Mouse (Mus musculus): ENCODE data around the gene Slain1. TPM values are rescaled to one million over a fixed set of nuclear protein-coding genes. Genes with fewer than 3 reads are reported as not detected.

The Slain1 gene
- 2.4 and 3.0 TPM in 2 replicates for polyA plus RNA-seq (2014; fragmentation: Nextera tagmentation; extraction: Ambion mirVana)

DNA sequence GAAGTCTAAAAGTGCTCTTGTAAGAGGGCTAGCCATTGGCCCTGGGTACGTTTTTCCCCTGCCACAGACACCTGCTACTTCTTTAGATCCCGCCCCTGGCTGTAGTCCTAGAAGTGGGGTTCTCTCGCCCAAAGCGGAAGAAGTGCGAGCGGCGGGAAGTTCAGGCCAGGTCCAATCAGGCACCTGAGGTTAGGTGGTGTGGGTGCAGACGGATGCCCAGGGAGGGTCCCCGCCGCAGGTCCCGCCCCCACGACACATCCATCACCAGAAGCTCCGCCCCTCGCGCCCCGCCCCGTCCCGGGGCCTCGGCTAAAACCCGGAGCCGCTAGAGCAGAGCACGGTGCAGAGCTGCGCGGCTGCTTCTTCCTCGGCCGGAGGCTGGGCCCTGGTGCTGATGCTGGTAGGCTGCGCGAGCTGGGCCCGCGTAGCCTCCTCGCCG, at the start of gene Slain1:
Slain1 (plus strand) TSS at position 333 of the 439 bp plus-strand sequence.
- 1% methylated on average over 32 of the region's 32 CpGs for WGBS
- Histone ChIP-seq H3K9ac (peak within 1 kb of the TSS; percentile 54), H3K9me3 (ENCODE audit: low read depth, low read length) (no peaks in the 10 kb centered on the region), H3K36me3 (ENCODE audit: insufficient read depth) (no peaks in the 10 kb centered on the region), H3K4me1 (ENCODE audit: insufficient read depth) (no peaks in the 10 kb centered on the region; the same call in 1 of the 2 replicates), H3K4me2 (peak within 1 kb of the TSS; percentile 97), H3K27me3 (ENCODE audit: insufficient read depth, low read length) (peaks cover 36% of the 10 kb centered on the region), H3K27ac (ENCODE audit: low read depth) (peak within 1 kb of the TSS; percentile 58; the same call in 1 of the 2 replicates), H3K4me3 (ENCODE audit: low read depth, low read length) (peak within 1 kb of the TSS; percentile 62)
- DNase-seq (peak; percentile 83), ATAC-seq (ENCODE audit: insufficient read depth) (peak; percentile 97)
- TF ChIP-seq CTCF (IDR thresholded peaks at IDR 0.05; ENCODE audit: low read depth) = no peak

DNA sequence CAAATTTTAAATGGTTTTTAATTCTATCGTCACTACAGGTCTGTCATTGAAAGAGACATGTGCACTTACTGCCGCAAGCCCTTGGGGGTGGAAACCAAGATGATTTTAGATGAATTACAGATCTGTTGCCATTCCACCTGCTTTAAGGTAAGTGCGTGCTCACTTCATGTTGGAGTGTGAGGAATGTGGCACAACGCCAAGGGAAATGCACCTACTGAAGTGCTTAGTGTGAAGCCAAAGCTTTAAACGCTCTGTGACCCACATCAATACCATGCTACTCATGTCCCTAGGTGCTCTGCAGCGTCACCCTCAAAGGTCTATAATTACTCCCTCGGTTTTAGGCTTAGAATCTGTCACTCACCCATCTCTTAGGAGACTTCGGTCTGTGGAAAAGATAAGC, 42.0 kb upstream of the Slain1 start:
- no peak for TF ChIP-seq CTCF (IDR thresholded peaks at IDR 0.05; ENCODE audit: low read depth)
- Histone ChIP-seq H3K9me3 (ENCODE audit: low read depth, low read length) (no peaks in the 10 kb centered on the region), H3K4me2 (no peak overlapping the region), H3K4me3 (ENCODE audit: low read depth, low read length) (no peak overlapping the region), H3K27me3 (ENCODE audit: insufficient read depth, low read length) (no peaks in the 10 kb centered on the region), H3K27ac (ENCODE audit: low read depth) (no peak overlapping the region), H3K4me1 (ENCODE audit: insufficient read depth) (no peaks in the 10 kb centered on the region), H3K9ac (no peak overlapping the region), H3K36me3 (ENCODE audit: insufficient read depth) (no peaks in the 10 kb centered on the region)
- 0 out of 2 replicates have a peak, but pooled peaks have one; percentile 49 for ATAC-seq (ENCODE audit: insufficient read depth)
- 68% methylated on average over 8 of the region's 8 CpGs for WGBS
- peak; percentile 62 for DNase-seq

DNA sequence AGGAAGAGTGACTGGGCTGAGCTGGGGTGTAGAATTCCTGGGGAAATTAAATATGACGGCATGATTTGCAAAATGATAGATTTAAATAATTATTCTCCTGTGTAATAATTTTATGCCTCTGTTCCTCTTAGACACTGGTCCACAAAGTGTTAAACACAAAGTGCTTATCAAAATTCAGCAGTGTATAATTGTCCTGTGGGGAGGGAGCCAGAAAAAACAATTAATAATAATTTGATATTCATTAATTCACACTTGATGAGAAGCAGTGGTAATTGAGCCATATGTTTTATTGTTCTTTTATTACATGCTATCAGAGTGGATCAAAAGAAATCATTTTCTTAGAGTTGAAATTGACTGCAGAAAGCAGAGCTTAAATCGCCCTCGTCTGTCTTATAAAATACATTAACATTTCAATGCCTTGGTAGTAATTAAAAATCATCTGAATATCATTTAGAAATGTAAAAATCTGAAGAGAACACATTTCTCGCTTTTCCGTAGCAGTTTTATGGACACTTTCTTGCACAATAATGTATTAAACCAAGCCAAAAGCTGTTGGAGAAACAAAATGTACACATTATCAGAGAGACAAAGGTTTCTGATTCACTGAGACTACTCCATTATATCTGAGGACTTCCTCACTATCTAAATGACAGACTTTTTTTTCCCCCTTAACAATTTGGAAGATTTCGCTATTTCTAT, 36.3 kb upstream of the Slain1 start:
- ATAC-seq (ENCODE audit: insufficient read depth) = no peak
- WGBS = 88% methylated on average over 6 of the region's 6 CpGs

DNA sequence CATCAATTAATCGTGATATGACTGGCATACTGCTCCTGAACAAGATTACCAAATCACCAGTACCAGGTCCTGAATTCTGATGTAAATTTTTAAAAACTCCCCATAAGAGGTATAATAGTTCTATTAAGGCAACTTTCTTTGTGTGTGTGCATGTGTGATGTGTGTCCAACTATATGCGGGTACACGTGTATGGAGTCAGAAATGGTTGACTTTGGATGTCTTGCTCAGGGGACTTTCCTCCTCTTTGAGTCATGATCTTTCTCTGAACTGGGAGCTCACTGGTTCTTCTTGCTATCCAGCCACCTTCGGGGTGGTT, 35.8 kb upstream of the Slain1 start:
- H3K4me2 ChIP-seq = no peak overlapping the region
- H3K9ac ChIP-seq = no peak overlapping the region
- H3K36me3 ChIP-seq (ENCODE audit: insufficient read depth) = no peaks in the 10 kb centered on the region
- no peaks in the 10 kb centered on the region for H3K27me3 ChIP-seq (ENCODE audit: insufficient read depth, low read length)
- WGBS = 90% methylated on average over 4 of the region's 4 CpGs
- H3K4me3 ChIP-seq (ENCODE audit: low read depth, low read length) = no peak overlapping the region
- H3K27ac ChIP-seq (ENCODE audit: low read depth) = no peak overlapping the region
- H3K4me1 ChIP-seq (ENCODE audit: insufficient read depth) = no peaks in the 10 kb centered on the region
- H3K9me3 ChIP-seq (ENCODE audit: low read depth, low read length) = no peaks in the 10 kb centered on the region
- DNase-seq (no peak), ATAC-seq (ENCODE audit: insufficient read depth) (no peak)
- TF ChIP-seq CTCF (IDR thresholded peaks at IDR 0.05; ENCODE audit: low read depth) = no peak

More for the DNA sequence above, 36.3 kb upstream of the Slain1 start:
- no peak overlapping the region for H3K27ac ChIP-seq (ENCODE audit: low read depth)
- no peak for DNase-seq
- no peaks in the 10 kb centered on the region for H3K9me3 ChIP-seq (ENCODE audit: low read depth, low read length)
- no peaks in the 10 kb centered on the region for H3K27me3 ChIP-seq (ENCODE audit: insufficient read depth, low read length)
- H3K4me1 ChIP-seq (ENCODE audit: insufficient read depth) = no peaks in the 10 kb centered on the region
- no peak overlapping the region for H3K9ac ChIP-seq
- no peaks in the 10 kb centered on the region for H3K36me3 ChIP-seq (ENCODE audit: insufficient read depth)
- TF ChIP-seq CTCF (IDR thresholded peaks at IDR 0.05; ENCODE audit: low read depth) = no peak
- H3K4me2 ChIP-seq = no peak overlapping the region
- no peak overlapping the region for H3K4me3 ChIP-seq (ENCODE audit: low read depth, low read length)

DNA sequence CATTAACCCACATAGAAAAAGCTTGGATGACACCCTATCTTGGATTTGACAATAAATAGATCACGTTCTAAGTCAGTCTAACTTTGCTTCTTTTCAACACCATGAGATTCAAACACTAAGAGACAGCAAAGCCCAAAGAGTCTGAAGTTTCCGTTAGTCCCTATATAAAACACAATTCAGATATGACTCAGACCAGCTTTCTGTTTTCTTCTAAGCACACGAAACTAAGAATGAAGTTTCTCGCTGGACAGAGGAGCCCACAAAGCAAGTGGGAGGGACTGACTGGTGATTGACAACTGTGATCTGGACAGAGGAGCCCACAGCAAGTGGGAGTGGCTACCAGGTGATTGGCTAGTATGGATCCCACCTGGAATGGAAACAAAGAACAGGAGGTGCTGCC, 30.3 kb upstream of the Slain1 start:
- TF ChIP-seq CTCF (IDR thresholded peaks at IDR 0.05; ENCODE audit: low read depth) = no peak
- no peaks in the 10 kb centered on the region for H3K36me3 ChIP-seq (ENCODE audit: insufficient read depth)

GRCm38 (mm10) chr14:103621207-103621606, 28.8 kb upstream of the Slain1 start:
- H3K4me1 ChIP-seq (ENCODE audit: insufficient read depth) = no peaks in the 10 kb centered on the region
- 91% methylated on average over 2 of the region's 2 CpGs for WGBS
- H3K9me3 ChIP-seq (ENCODE audit: low read depth, low read length) = no peaks in the 10 kb centered on the region
- no peak for TF ChIP-seq CTCF (IDR thresholded peaks at IDR 0.05; ENCODE audit: low read depth)
- no peak for ATAC-seq (ENCODE audit: insufficient read depth)
- H3K4me2 ChIP-seq = no peak overlapping the region
- no peak overlapping the region for H3K9ac ChIP-seq
- no peaks in the 10 kb centered on the region for H3K27me3 ChIP-seq (ENCODE audit: insufficient read depth, low read length)
- no peak for DNase-seq
- H3K36me3 ChIP-seq (ENCODE audit: insufficient read depth) = no peaks in the 10 kb centered on the region
- no peak overlapping the region for H3K27ac ChIP-seq (ENCODE audit: low read depth)
- H3K4me3 ChIP-seq (ENCODE audit: low read depth, low read length) = no peak overlapping the region

More for the DNA sequence above, 30.3 kb upstream of the Slain1 start:
- DNase-seq (no peak), ATAC-seq (ENCODE audit: insufficient read depth) (no peak)
- H3K4me2 ChIP-seq = no peak overlapping the region
- no peaks in the 10 kb centered on the region for H3K4me1 ChIP-seq (ENCODE audit: insufficient read depth)
- H3K9me3 ChIP-seq (ENCODE audit: low read depth, low read length) = no peaks in the 10 kb centered on the region
- H3K27me3 ChIP-seq (ENCODE audit: insufficient read depth, low read length) = no peaks in the 10 kb centered on the region
- 82% methylated on average over 4 of the region's 4 CpGs for WGBS
- H3K27ac ChIP-seq (ENCODE audit: low read depth) = no peak overlapping the region
- H3K4me3 ChIP-seq (ENCODE audit: low read depth, low read length) = no peak overlapping the region
- H3K9ac ChIP-seq = no peak overlapping the region

DNA sequence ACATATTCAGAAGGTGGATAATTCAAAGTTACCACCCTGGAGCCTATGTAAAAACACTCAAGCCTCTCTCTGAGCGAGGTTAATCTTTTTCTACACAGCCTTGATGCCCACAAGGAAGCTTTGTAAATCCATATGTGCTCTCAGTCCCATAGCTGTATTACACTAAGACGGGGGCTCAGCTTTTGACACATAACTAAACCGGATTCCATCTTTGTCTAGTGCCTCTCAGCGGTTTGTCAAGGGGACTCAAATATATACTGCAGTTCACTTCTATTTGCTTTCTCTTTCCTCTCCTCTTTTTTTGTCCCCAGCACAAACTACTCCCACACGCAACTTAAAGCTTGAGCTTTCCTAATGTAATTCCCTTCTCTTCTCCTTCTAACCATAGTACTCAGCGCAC, 23.9 kb upstream of the Slain1 start:
- no peak for TF ChIP-seq CTCF (IDR thresholded peaks at IDR 0.05; ENCODE audit: low read depth)
- H3K9me3 ChIP-seq (ENCODE audit: low read depth, low read length) = no peaks in the 10 kb centered on the region
- no peak overlapping the region for H3K9ac ChIP-seq
- 63% methylated on average over 6 of the region's 6 CpGs for whole genome bisulfite sequencing
- H3K27me3 ChIP-seq (ENCODE audit: insufficient read depth, low read length) = no peaks in the 10 kb centered on the region
- no peak overlapping the region for H3K4me3 ChIP-seq (ENCODE audit: low read depth, low read length)
- DNase-seq (peak; percentile 31), ATAC-seq (ENCODE audit: insufficient read depth) (no peak)
- no peaks in the 10 kb centered on the region for H3K4me1 ChIP-seq (ENCODE audit: insufficient read depth)
- no peak overlapping the region for H3K27ac ChIP-seq (ENCODE audit: low read depth)
- H3K4me2 ChIP-seq = no peak overlapping the region
- H3K36me3 ChIP-seq (ENCODE audit: insufficient read depth) = no peaks in the 10 kb centered on the region
